Mouse (Mus musculus) midbrain, postnatal 0 days (tissue): ENCODE measurements around the gene Zfp383. TPM values are rescaled to one million over a fixed set of nuclear protein-coding genes. Genes with fewer than 3 reads are reported as not detected.
"Not testable (repeated sequence)": the region's sequence is repeated elsewhere in the genome, so short reads cannot be mapped to it uniquely, and the experiment has no call there.

Experiments used
- ATAC-seq: fragments of 200-750 bp; cut with Nextera tagmentation; 2 replicates; pipeline ENCODE4 v1.8.0; 2017; ENCODE audit warnings: moderate number of reproducible peaks, mild to moderate bottlenecking, moderate TSS enrichment, moderate library complexity; ENCODE audit not compliant: low FRiP score
- DNase-seq: peaks from one replicate; pipeline ENCODE4 v3.0.0-alpha.2; 2015; ENCODE audit warnings: low spot score
- H3K27ac ChIP-seq: fragments of 300-500 bp; sonication (generic); 2 replicates; pipeline ENCODE4 v1.5.1; 2014; ENCODE audit warnings: low read depth, mild to moderate bottlenecking, low read length, mixed read lengths
- H3K27me3 ChIP-seq: fragments of 300-500 bp; sonication (generic); 2 replicates; pipeline ENCODE4 v1.6.1; 2014; ENCODE audit warnings: low read length, control low read depth, mixed read lengths; ENCODE audit not compliant: insufficient read depth
- H3K36me3 ChIP-seq: fragments of 300-500 bp; sonication (generic); 2 replicates; pipeline ENCODE4 v1.6.1; 2014; ENCODE audit warnings: low read length, control low read depth, mixed read lengths; ENCODE audit not compliant: insufficient read depth
- H3K4me1 ChIP-seq: fragments of 300-500 bp; sonication (generic); 2 replicates; pipeline ENCODE4 v1.6.1; 2014; ENCODE audit warnings: mild to moderate bottlenecking, control low read depth, antibody characterized with exemption, low read length, mixed read lengths; ENCODE audit not compliant: insufficient read depth
- H3K4me2 ChIP-seq: fragments of 300-500 bp; sonication (generic); 2 replicates; pipeline ENCODE4 v1.6.1; 2014; ENCODE audit warnings: low read depth, mild to moderate bottlenecking, low read length, mixed read lengths; ENCODE audit not compliant: poor library complexity, severe bottlenecking
- H3K4me3 ChIP-seq: fragments of 300-500 bp; sonication (generic); 2 replicates; pipeline ENCODE4 v1.5.1; 2014; ENCODE audit warnings: low read depth, mild to moderate bottlenecking, low read length, moderate library complexity
- H3K9ac ChIP-seq: fragments of 300-500 bp; sonication (generic); replicated peaks from 2 replicates; pipeline ENCODE4 v1.6.1; 2014; ENCODE audit warnings: mild to moderate bottlenecking, low read length, moderate library complexity, mixed read lengths; ENCODE audit not compliant: poor library complexity, severe bottlenecking
- H3K9me3 ChIP-seq: fragments of 300-500 bp; sonication (generic); 2 replicates; pipeline ENCODE4 v1.6.1; 2016; ENCODE audit warnings: low read length, control low read depth
- CTCF ChIP-seq: IDR thresholded peaks from 2 replicates; pipeline ENCODE4 v1.5.1; 2016; ENCODE audit warnings: antibody characterized with exemption, mild to moderate bottlenecking
- WGBS: fragments of 180-500 bp; shearing (Covaris S2); extraction: QIAGEN DNeasy Blood & Tissue Kit; methylation state at CpG from one replicate; pipeline ENCODE4 v1.1.7; 2014; 5-methylcytosine and 5-hydroxymethylcytosine counted together
- microRNA-seq: library from miRNA; unstranded; fragments of <30 nt; microRNA quantifications from one replicate; pipeline ENCODE4, GENCODE M21; 2016; ENCODE audit warnings: borderline number of aligned reads
- polyA plus RNA-seq: library from polyadenylated mRNA; unstranded; fragments of >200 nt; fragmentation: Nextera tagmentation; extraction: Ambion mirVana; gene quantifications from 2 replicates; pipeline ENCODE4 v1.2.1, GENCODE M21; 2015
- total RNA-seq: library from RNA; depleted of rRNA; stranded (reverse); fragments of >200 nt; gene quantifications from 2 replicates; pipeline ENCODE4 v1.2.3, GENCODE M21; 2014; rRNA removed

Zfp383 gene
- total and polyA plus RNA-seq, 2 experiments from 2014 or later = 5.4 to 6.6 TPM

DNA sequence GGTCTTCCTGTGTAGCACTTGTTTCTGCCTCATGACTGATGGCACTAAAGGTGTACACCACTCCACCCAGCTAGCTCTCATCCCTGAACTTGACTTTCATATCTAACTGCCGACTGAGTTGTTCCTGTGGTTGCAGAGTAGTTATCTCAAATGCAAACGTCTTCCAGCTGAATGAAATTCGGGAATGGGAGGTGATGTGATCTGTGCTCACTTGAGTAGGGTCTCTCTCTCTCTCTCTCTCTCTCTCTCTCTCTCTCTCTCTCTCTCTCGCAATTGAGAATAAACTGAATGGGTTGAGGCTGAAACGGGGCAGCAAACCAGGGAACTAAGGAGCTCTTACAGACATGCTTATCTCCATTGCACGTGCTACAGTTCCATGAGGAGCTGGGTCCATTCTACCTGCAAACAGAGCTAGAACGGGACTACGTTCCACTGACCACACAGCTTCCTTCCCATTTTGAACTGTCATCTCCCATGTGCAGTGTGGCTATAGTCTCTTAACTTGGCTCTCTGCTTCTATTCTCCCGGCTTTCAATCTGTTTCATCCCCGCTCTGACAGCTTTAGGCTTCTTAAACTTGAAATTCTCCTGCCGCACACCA, 50.2 kb downstream of the Zfp383 start:
- TF ChIP-seq CTCF = no peak
- H3K27me3 ChIP-seq = no peaks in the 10 kb centered on the region
- WGBS = 83% methylated on average over 11 of the region's 11 CpGs
- no peak overlapping the region for H3K27ac ChIP-seq
- ATAC-seq = no peak
- H3K36me3 ChIP-seq = no peaks in the 10 kb centered on the region
- no peak overlapping the region for H3K4me2 ChIP-seq
- H3K4me3 ChIP-seq = no peak overlapping the region
- no peaks in the 10 kb centered on the region for H3K4me1 ChIP-seq
- no peaks in the 10 kb centered on the region for H3K9me3 ChIP-seq
- no peak overlapping the region for H3K9ac ChIP-seq
- DNase-seq = no peak

DNA sequence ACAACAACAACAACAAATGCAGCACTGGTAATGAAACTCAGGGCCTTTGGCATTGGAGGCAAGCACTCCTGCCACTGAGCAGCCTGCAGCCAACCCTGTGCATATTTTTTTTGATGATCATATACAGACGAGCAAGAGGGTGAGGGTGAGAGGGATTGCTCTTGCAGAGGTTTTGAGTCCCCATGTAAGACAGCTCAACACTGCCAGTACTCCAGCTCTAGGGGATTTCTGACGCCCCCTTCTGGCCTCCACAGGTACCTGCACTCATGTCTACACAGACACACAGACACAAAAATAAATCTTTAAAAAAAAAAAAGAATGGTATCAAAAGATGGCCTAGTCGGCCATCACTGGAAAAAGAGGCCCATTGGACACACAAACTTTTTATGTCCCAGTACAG, 51.0 kb downstream of the Zfp383 start:
- Histone ChIP-seq H3K27ac (no peak overlapping the region), H3K9ac (no peak overlapping the region), H3K4me1 (no peaks in the 10 kb centered on the region), H3K36me3 (no peaks in the 10 kb centered on the region), H3K27me3 (no peaks in the 10 kb centered on the region), H3K9me3 (no peaks in the 10 kb centered on the region), H3K4me2 (no peak overlapping the region), H3K4me3 (no peak overlapping the region)
- WGBS = 59% methylated on average over 3 of the region's 3 CpGs
- TF ChIP-seq CTCF = no peak
- ATAC-seq = no peak
- DNase-seq = no peak

DNA sequence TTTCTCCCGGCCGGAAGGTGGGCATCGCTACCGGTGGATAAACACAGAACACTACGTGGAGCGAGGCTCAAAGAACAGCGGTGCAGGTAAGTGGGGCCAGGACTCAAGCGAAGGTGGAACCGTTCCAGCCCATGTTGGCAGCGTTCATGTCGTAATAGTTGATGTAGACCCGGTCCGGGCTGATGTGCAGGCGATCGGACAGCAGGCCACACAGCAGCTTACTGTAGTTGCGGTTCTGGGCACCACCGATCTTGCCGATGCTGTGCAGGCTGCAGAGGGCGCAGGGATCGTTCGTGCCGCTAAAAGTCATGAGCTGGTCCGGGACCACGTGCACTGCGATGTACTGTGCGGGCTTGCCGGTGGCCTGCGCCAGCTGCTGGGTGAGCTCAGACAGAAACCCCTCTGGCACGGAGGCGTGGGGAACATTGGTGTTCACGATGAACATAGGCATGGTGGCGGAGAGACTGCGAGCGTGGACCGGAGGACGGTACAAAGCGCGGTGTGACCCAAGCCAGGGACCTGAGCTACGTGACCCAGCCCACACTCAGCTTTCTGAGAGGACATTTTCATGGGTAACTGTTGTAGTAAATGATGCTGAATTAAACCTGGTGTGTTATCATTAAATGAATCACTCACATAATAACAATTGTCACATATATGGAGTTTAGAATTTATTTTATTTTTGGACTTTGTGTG, 57.2 kb downstream of the Zfp383 start:
- WGBS = 50% methylated on average over 37 of the region's 39 CpGs
- not testable (repeated sequence) for H3K36me3 ChIP-seq, H3K9ac ChIP-seq, ATAC-seq, H3K4me3 ChIP-seq, DNase-seq, H3K4me2 ChIP-seq, H3K27me3 ChIP-seq, H3K9me3 ChIP-seq, H3K4me1 ChIP-seq, H3K27ac ChIP-seq

Small RNAs within 50 kb of the gene (microRNA-seq; reads per million reads assigned to microRNA genes)
- gene Mir7668 = not detected

Other genes starting within 250 kb of the Zfp383 start
- gene Catsperg2, start 181.2 kb upstream of the Zfp383 start, total RNA-seq = 0.24 and 0.99 TPM in 2 replicates
- 0.34 and 0.41 TPM in 2 replicates for gene Catsperg2, start 181.2 kb upstream of the Zfp383 start, polyA plus RNA-seq
- 11.8 and 13.9 TPM in 2 replicates for gene Zfp84, start 139.7 kb upstream of the Zfp383 start, total RNA-seq
- gene Zfp84, start 139.7 kb upstream of the Zfp383 start, polyA plus RNA-seq = 5.9 and 6.8 TPM in 2 replicates
- 11.5 and 12.2 TPM in 2 replicates for gene Zfp30, start 124.2 kb upstream of the Zfp383 start, total RNA-seq
- 12.5 and 13.2 TPM in 2 replicates for gene Zfp30, start 124.2 kb upstream of the Zfp383 start, polyA plus RNA-seq
- gene Zfp790, start 92.1 kb upstream of the Zfp383 start, total RNA-seq = 10.7 and 16.3 TPM in 2 replicates
- 11.7 and 11.9 TPM in 2 replicates for gene Zfp790, start 92.1 kb upstream of the Zfp383 start, polyA plus RNA-seq
- gene Zfp940, start 54.6 kb upstream of the Zfp383 start, total RNA-seq = 11.7 and 12.3 TPM in 2 replicates
- 12.7 and 13.1 TPM in 2 replicates for gene Zfp940, start 54.6 kb upstream of the Zfp383 start, polyA plus RNA-seq
- gene Zfp420, start 48.2 kb upstream of the Zfp383 start, total RNA-seq = 20.4 and 24.5 TPM in 2 replicates
- 14.7 and 16.2 TPM in 2 replicates for gene Zfp420, start 48.2 kb upstream of the Zfp383 start, polyA plus RNA-seq
- 15.7 and 18.0 TPM in 2 replicates for gene Zfp27, start 1.7 kb upstream of the Zfp383 start, total RNA-seq
- 7.9 and 8.5 TPM in 2 replicates for gene Zfp27, start 1.7 kb upstream of the Zfp383 start, polyA plus RNA-seq
- gene Zfp74, start 45.9 kb downstream of the Zfp383 start, total RNA-seq = 12.8 and 13.3 TPM in 2 replicates
- gene Zfp74, start 45.9 kb downstream of the Zfp383 start, polyA plus RNA-seq = 15.9 and 17.1 TPM in 2 replicates
- gene Zfp568, start 75.7 kb downstream of the Zfp383 start, total RNA-seq = 8.2 and 12.6 TPM in 2 replicates
- 2.0 and 2.5 TPM in 2 replicates for gene Zfp568, start 75.7 kb downstream of the Zfp383 start, polyA plus RNA-seq
- gene Zfp14, start 143.2 kb downstream of the Zfp383 start, total RNA-seq = 13.0 and 16.5 TPM in 2 replicates
- 5.8 and 8.7 TPM in 2 replicates for gene Zfp14, start 143.2 kb downstream of the Zfp383 start, polyA plus RNA-seq
- gene Zfp82, start 164.7 kb downstream of the Zfp383 start, total RNA-seq = 5.3 and 6.4 TPM in 2 replicates
- 5.4 and 6.4 TPM in 2 replicates for gene Zfp82, start 164.7 kb downstream of the Zfp383 start, polyA plus RNA-seq
- gene Gm26920, start 182.2 kb downstream of the Zfp383 start, total RNA-seq = not detected in 2 replicates
- gene Gm26920, start 182.2 kb downstream of the Zfp383 start, polyA plus RNA-seq = 0.63 and 1.3 TPM in 2 replicates
- 0.93 and 3.8 TPM in 2 replicates for gene Zfp566, start 182.3 kb downstream of the Zfp383 start, total RNA-seq
- 16.2 and 18.0 TPM in 2 replicates for gene Zfp566, start 182.3 kb downstream of the Zfp383 start, polyA plus RNA-seq
- gene Zfp260, start 186.6 kb downstream of the Zfp383 start, total RNA-seq = 39.4 and 47.4 TPM in 2 replicates
- gene Zfp260, start 186.6 kb downstream of the Zfp383 start, polyA plus RNA-seq = 43.6 and 44.4 TPM in 2 replicates
- gene Zfp382, start 213.7 kb downstream of the Zfp383 start, total RNA-seq = 23.0 and 24.7 TPM in 2 replicates
- 14.5 and 14.7 TPM in 2 replicates for gene Zfp382, start 213.7 kb downstream of the Zfp383 start, polyA plus RNA-seq